Mouse (Mus musculus) adrenal gland, adult (tissue): ENCODE measurements around the gene 4930544D05Rik.

Experiments used
- DNase-seq, 2 experiments: peaks; one replicate each; pipeline ENCODE4 v3.0.0; 2022 to 2023; ENCODE audit warnings: low spot score in 1 of 2; ENCODE audit not compliant: inconsistent age in 2 of 2

The 4930544D05Rik gene

GRCm38 (mm10) chr11:70638714-70639278 lies 23.1 kb downstream of the 4930544D05Rik start, which contains the start of gene Gp1ba:
TSS of gene Gp1ba (plus strand) at chr11:70639122.
- DNase-seq = no peak

GRCm38 (mm10) chr11:70639976-70640375 lies 24.3 kb downstream of the 4930544D05Rik start:
- DNase-seq = peak; percentile 27 to 66

- no peak for DNase-seq
Observed at GRCm38 (mm10) chr11:70641241-70641640, 25.6 kb downstream of the 4930544D05Rik start.

GRCm38 (mm10) chr11:70643051-70643450 lies 27.4 kb downstream of the 4930544D05Rik start:
- DNase-seq = no peak

GRCm38 (mm10) chr11:70644564-70645103 lies 29.0 kb downstream of the 4930544D05Rik start:
- peak in 1 of 2 experiments; percentile 36 for DNase-seq

GRCm38 (mm10) chr11:70645461-70646258 lies 30.0 kb downstream of the 4930544D05Rik start:
- DNase-seq = peak; percentile 22 to 71

GRCm38 (mm10) chr11:70646259-70646555 lies 30.6 kb downstream of the 4930544D05Rik start:
- peak in 1 of 2 experiments; percentile 46 for DNase-seq

GRCm38 (mm10) chr11:70646691-70647650 lies 31.3 kb downstream of the 4930544D05Rik start, which contains the start of the genes Rnf167 and Slc25a11:
TSS of gene Rnf167 (plus strand) at chr11:70647235.
TSS of gene Slc25a11 (minus strand) at chr11:70647479.
- DNase-seq = peak; percentile 97 to 98

- DNase-seq = peak; percentile 63 to 86
Observed at GRCm38 (mm10) chr11:70647716-70648420, 32.2 kb downstream of the 4930544D05Rik start.

- DNase-seq = peak in 1 of 2 experiments; percentile 52
Observed at GRCm38 (mm10) chr11:70648512-70648911, 32.9 kb downstream of the 4930544D05Rik start.

GRCm38 (mm10) chr11:70649185-70649734 lies 33.6 kb downstream of the 4930544D05Rik start:
- DNase-seq = peak in 1 of 2 experiments; percentile 23

GRCm38 (mm10) chr11:70650322-70651175 lies 34.9 kb downstream of the 4930544D05Rik start:
- DNase-seq = peak; percentile 34 to 63

- DNase-seq = peak; percentile 73 to 83
Observed at GRCm38 (mm10) chr11:70651391-70651790, 35.7 kb downstream of the 4930544D05Rik start.

GRCm38 (mm10) chr11:70652029-70652883 lies 36.6 kb downstream of the 4930544D05Rik start:
- DNase-seq = peak; percentile 45 to 70

- DNase-seq = peak in 1 of 2 experiments; percentile 85
Observed at GRCm38 (mm10) chr11:70652884-70653344, 37.3 kb downstream of the 4930544D05Rik start.

- DNase-seq = peak; percentile 79 to 93
Observed at GRCm38 (mm10) chr11:70653345-70654197, 37.9 kb downstream of the 4930544D05Rik start.
